Mouse (Mus musculus): ENCODE measurements at regions not wholly inside any gene's neighbourhood (a gene's known extent, or its start where the extent isn't known, plus 50 kb on each side); places are given as distances from the start of the nearest gene placed in this dataset.
"Not testable (repeated sequence)": the region's sequence is repeated elsewhere in the genome, so short reads cannot be mapped to it uniquely, and the experiment has no call there.

- not testable (repeated sequence) for ATAC-seq (ENCODE audit: low FRiP score, low read depth); H3K4me3 ChIP-seq (replicated peaks; ENCODE audit: low read length); H3K9me3 ChIP-seq (ENCODE audit: control insufficient read depth, low read length); H3K4me1 ChIP-seq (ENCODE audit: control insufficient read depth, insufficient read depth, low read length); H3K27ac ChIP-seq (replicated peaks; ENCODE audit: low read depth, low read length); H3K4me2 ChIP-seq (replicated peaks; ENCODE audit: low read depth, low read length, severe bottlenecking); H3K36me3 ChIP-seq (ENCODE audit: control insufficient read depth, insufficient read depth, low read length); H3K27me3 ChIP-seq (ENCODE audit: control insufficient read depth, insufficient read depth, low read length); H3K9ac ChIP-seq (ENCODE audit: low read depth, low read length, severe bottlenecking)
- 64% methylated on average over 5 of the region's 5 CpGs for WGBS
- peak; percentile 21 for DNase-seq (ENCODE audit: low spot score)
These were observed 74.4 kb upstream of the Oxtr start for GRCm38 (mm10) chr6:112564119-112564518.

GRCm38 (mm10) chr6:112563659-112564058, 73.9 kb upstream of the Oxtr start:
- not testable (repeated sequence) for H3K9me3 ChIP-seq (ENCODE audit: control insufficient read depth, low read length); H3K27me3 ChIP-seq (ENCODE audit: control insufficient read depth, insufficient read depth, low read length); H3K4me1 ChIP-seq (ENCODE audit: control insufficient read depth, insufficient read depth, low read length); H3K36me3 ChIP-seq (ENCODE audit: control insufficient read depth, insufficient read depth, low read length); H3K9ac ChIP-seq (ENCODE audit: low read depth, low read length, severe bottlenecking); ATAC-seq (ENCODE audit: low FRiP score, low read depth); H3K4me3 ChIP-seq (replicated peaks; ENCODE audit: low read length); H3K4me2 ChIP-seq (replicated peaks; ENCODE audit: low read depth, low read length, severe bottlenecking); DNase-seq (ENCODE audit: low spot score); H3K27ac ChIP-seq (replicated peaks; ENCODE audit: low read depth, low read length)
- WGBS = 95% methylated on average over 17 of the region's 17 CpGs

GRCm38 (mm10) chr6:112562039-112562438, 72.3 kb upstream of the Oxtr start:
- ATAC-seq (ENCODE audit: low FRiP score, low read depth) (no peak), DNase-seq (ENCODE audit: low spot score) (no peak)
- H3K4me1 ChIP-seq (ENCODE audit: control insufficient read depth, insufficient read depth, low read length) = no peaks in the 10 kb centered on the region; the same call in 1 of the 2 replicates
- WGBS = 28% methylated on average over 10 of the region's 10 CpGs
- H3K4me3 ChIP-seq (replicated peaks; ENCODE audit: low read length) = no peak overlapping the region
- H3K9me3 ChIP-seq (ENCODE audit: control insufficient read depth, low read length) = 0 out of 2 replicates have a peak, but pooled peaks cover 3% of the 10 kb centered on the region
- no peak overlapping the region for H3K9ac ChIP-seq (ENCODE audit: low read depth, low read length, severe bottlenecking)
- no peaks in the 10 kb centered on the region for H3K27me3 ChIP-seq (ENCODE audit: control insufficient read depth, insufficient read depth, low read length)
- H3K4me2 ChIP-seq (replicated peaks; ENCODE audit: low read depth, low read length, severe bottlenecking) = no peak overlapping the region
- no peak overlapping the region for H3K27ac ChIP-seq (replicated peaks; ENCODE audit: low read depth, low read length)
- TF ChIP-seq POLR2A (IDR thresholded peaks at IDR 0.05; ENCODE audit: borderline replicate concordance, extremely low read depth, insufficient read depth, insufficient read length) = no peak
- no peaks in the 10 kb centered on the region for H3K36me3 ChIP-seq (ENCODE audit: control insufficient read depth, insufficient read depth, low read length)

GRCm38 (mm10) chr6:112561568-112561967, 71.8 kb upstream of the Oxtr start:
- H3K27ac ChIP-seq (replicated peaks; ENCODE audit: low read depth, low read length) = no peak overlapping the region
- ATAC-seq (ENCODE audit: low FRiP score, low read depth) = no peak; the same call in 1 of the 2 replicates
- H3K4me3 ChIP-seq (replicated peaks; ENCODE audit: low read length) = no peak overlapping the region
- H3K9ac ChIP-seq (ENCODE audit: low read depth, low read length, severe bottlenecking) = no peak overlapping the region
- 0 out of 2 replicates have a peak, but pooled peaks cover 3% of the 10 kb centered on the region for H3K9me3 ChIP-seq (ENCODE audit: control insufficient read depth, low read length)
- H3K27me3 ChIP-seq (ENCODE audit: control insufficient read depth, insufficient read depth, low read length) = no peaks in the 10 kb centered on the region
- 32% methylated on average over 7 of the region's 7 CpGs for WGBS
- no peak for DNase-seq (ENCODE audit: low spot score)
- H3K36me3 ChIP-seq (ENCODE audit: control insufficient read depth, insufficient read depth, low read length) = no peaks in the 10 kb centered on the region
- no peak overlapping the region for H3K4me2 ChIP-seq (replicated peaks; ENCODE audit: low read depth, low read length, severe bottlenecking)
- TF ChIP-seq POLR2A (IDR thresholded peaks at IDR 0.05; ENCODE audit: borderline replicate concordance, extremely low read depth, insufficient read depth, insufficient read length) = no peak
- no peaks in the 10 kb centered on the region; the same call in 1 of the 2 replicates for H3K4me1 ChIP-seq (ENCODE audit: control insufficient read depth, insufficient read depth, low read length)

- no peak overlapping the region for H3K27ac ChIP-seq (replicated peaks; ENCODE audit: low read depth, low read length)
- no peak for DNase-seq (ENCODE audit: low spot score)
- TF ChIP-seq POLR2A (IDR thresholded peaks at IDR 0.05; ENCODE audit: borderline replicate concordance, extremely low read depth, insufficient read depth, insufficient read length) = no peak
- ATAC-seq (ENCODE audit: low FRiP score, low read depth) = no peak
- H3K4me1 ChIP-seq (ENCODE audit: control insufficient read depth, insufficient read depth, low read length) = no peaks in the 10 kb centered on the region; the same call in 1 of the 2 replicates
- no peak overlapping the region for H3K4me3 ChIP-seq (replicated peaks; ENCODE audit: low read length)
- H3K9ac ChIP-seq (ENCODE audit: low read depth, low read length, severe bottlenecking) = no peak overlapping the region
- H3K36me3 ChIP-seq (ENCODE audit: control insufficient read depth, insufficient read depth, low read length) = no peaks in the 10 kb centered on the region
- H3K4me2 ChIP-seq (replicated peaks; ENCODE audit: low read depth, low read length, severe bottlenecking) = no peak overlapping the region
- H3K27me3 ChIP-seq (ENCODE audit: control insufficient read depth, insufficient read depth, low read length) = 0 out of 2 replicates have a peak, but pooled peaks cover 8% of the 10 kb centered on the region
- WGBS = 97% methylated on average over 1 of the region's 1 CpGs
- 0 out of 2 replicates have a peak, but pooled peaks cover 3% of the 10 kb centered on the region for H3K9me3 ChIP-seq (ENCODE audit: control insufficient read depth, low read length)
These were observed 69.8 kb upstream of the Oxtr start for GRCm38 (mm10) chr6:112559549-112559948.

- 0 out of 2 replicates have a peak, but pooled peaks cover 8% of the 10 kb centered on the region for H3K27me3 ChIP-seq (ENCODE audit: control insufficient read depth, insufficient read depth, low read length)
- peaks cover 11% of the 10 kb centered on the region for H3K4me1 ChIP-seq (ENCODE audit: control insufficient read depth, insufficient read depth, low read length)
- TF ChIP-seq POLR2A (IDR thresholded peaks at IDR 0.05; ENCODE audit: borderline replicate concordance, extremely low read depth, insufficient read depth, insufficient read length) = no peak
- no peak overlapping the region for H3K27ac ChIP-seq (replicated peaks; ENCODE audit: low read depth, low read length)
- H3K36me3 ChIP-seq (ENCODE audit: control insufficient read depth, insufficient read depth, low read length) = no peaks in the 10 kb centered on the region
- ATAC-seq (ENCODE audit: low FRiP score, low read depth) = no peak
- no peak for DNase-seq (ENCODE audit: low spot score)
- H3K9me3 ChIP-seq (ENCODE audit: control insufficient read depth, low read length) = 0 out of 2 replicates have a peak, but pooled peaks cover 3% of the 10 kb centered on the region
- H3K9ac ChIP-seq (ENCODE audit: low read depth, low read length, severe bottlenecking) = no peak overlapping the region
- no peak overlapping the region for H3K4me2 ChIP-seq (replicated peaks; ENCODE audit: low read depth, low read length, severe bottlenecking)
- H3K4me3 ChIP-seq (replicated peaks; ENCODE audit: low read length) = no peak overlapping the region
- WGBS = 76% methylated on average over 2 of the region's 2 CpGs
These were observed 67.8 kb upstream of the Oxtr start for GRCm38 (mm10) chr6:112557516-112557915.

Measured in limb, embryonic 14.5 days (tissue).